Mouse (Mus musculus) spleen, adult 2 months (tissue): ENCODE data around the gene Mdga1.

Experiments
- CTCF ChIP-seq: fragments of 200-500 bp; IDR thresholded peaks from 2 replicates; pipeline ENCODE4 v1.5.1; 2011; ENCODE audit warnings: mild to moderate bottlenecking, inconsistent platforms; ENCODE audit not compliant: insufficient read depth, insufficient read length, insufficient replicate concordance; ENCODE audit errors: extremely low read depth
- POLR2A ChIP-seq: fragments of 200-500 bp; IDR thresholded peaks from 2 replicates; pipeline ENCODE4 v1.6.1; 2011; ENCODE audit warnings: low read depth, low read length, inconsistent platforms

GRCm38 (mm10) chr17:29827602-29828001 lies 142.3 kb downstream of the Mdga1 start:
- no peak for TF ChIP-seq POLR2A
- no peak for TF ChIP-seq CTCF
